Mouse (Mus musculus) cortical plate, adult 2 months (tissue): ENCODE results near the gene Lck. TPM values are rescaled to one million over a fixed set of nuclear protein-coding genes. Genes with fewer than 3 reads are reported as not detected.
A peak's percentile ranks its signal among the peaks of the same experiment; 100 is the strongest.

Experiments
- H3K27ac ChIP-seq: fragments of 200-500 bp; 2 replicates; pipeline ENCODE4 v1.5.1; 2012; ENCODE audit warnings: low read length, control low read depth, inconsistent platforms; ENCODE audit not compliant: insufficient read depth
- H3K4me1 ChIP-seq: fragments of 200-500 bp; 2 replicates; pipeline ENCODE4 v1.6.1; 2011; ENCODE audit warnings: low read length; ENCODE audit not compliant: control insufficient read depth, insufficient read depth
- H3K4me3 ChIP-seq: fragments of 200-500 bp; 2 replicates; pipeline ENCODE4 v1.5.1; 2011; ENCODE audit warnings: mild to moderate bottlenecking, low read length, control low read depth; ENCODE audit not compliant: insufficient read depth
- CTCF ChIP-seq: fragments of 200-500 bp; IDR thresholded peaks from 2 replicates; pipeline ENCODE4 v1.5.1; 2011; ENCODE audit warnings: mild to moderate bottlenecking, control low read depth, low read length; ENCODE audit not compliant: insufficient read depth; ENCODE audit errors: extremely low read depth
- POLR2A ChIP-seq: fragments of 200-500 bp; IDR thresholded peaks from 2 replicates; pipeline ENCODE4 v1.6.1; 2011; ENCODE audit warnings: mild to moderate bottlenecking, low read length, control low read depth; ENCODE audit not compliant: insufficient read depth; ENCODE audit errors: extremely low read depth
- polyA plus RNA-seq: library from polyadenylated mRNA; depleted of rRNA; stranded (reverse); fragments of >200 nt; gene quantifications from 2 replicates; pipeline ENCODE4 v1.2.3, GENCODE M21; 2012; rRNA removed

Gene Lck
- polyA plus RNA-seq, 1 experiment = 2.3 TPM

GRCm38 (mm10) chr4:129502327-129502888 lies 71.0 kb downstream of the Lck start:
- Histone ChIP-seq H3K4me3 (no peak overlapping the region), H3K27ac (no peak overlapping the region), H3K4me1 (no peaks in the 10 kb centered on the region)
- no peak for TF ChIP-seq POLR2A
- no peak for TF ChIP-seq CTCF

- TF ChIP-seq CTCF = no peak
- 0 out of 2 replicates have a peak, but pooled peaks have one; percentile 47 for TF ChIP-seq POLR2A
- peak overlapping the region; percentile 63 for H3K27ac ChIP-seq
- H3K4me1 ChIP-seq = no peaks in the 10 kb centered on the region
- peak overlapping the region; percentile 62 for H3K4me3 ChIP-seq
Measured at GRCm38 (mm10) chr4:129500607-129501566, 72.6 kb downstream of the Lck start.

GRCm38 (mm10) chr4:129500017-129500416 lies 73.4 kb downstream of the Lck start:
- TF ChIP-seq POLR2A (no peak), CTCF (no peak)
- Histone ChIP-seq H3K4me3 (no peak overlapping the region; the same call in 1 of the 2 replicates), H3K27ac (no peak overlapping the region)

DNA sequence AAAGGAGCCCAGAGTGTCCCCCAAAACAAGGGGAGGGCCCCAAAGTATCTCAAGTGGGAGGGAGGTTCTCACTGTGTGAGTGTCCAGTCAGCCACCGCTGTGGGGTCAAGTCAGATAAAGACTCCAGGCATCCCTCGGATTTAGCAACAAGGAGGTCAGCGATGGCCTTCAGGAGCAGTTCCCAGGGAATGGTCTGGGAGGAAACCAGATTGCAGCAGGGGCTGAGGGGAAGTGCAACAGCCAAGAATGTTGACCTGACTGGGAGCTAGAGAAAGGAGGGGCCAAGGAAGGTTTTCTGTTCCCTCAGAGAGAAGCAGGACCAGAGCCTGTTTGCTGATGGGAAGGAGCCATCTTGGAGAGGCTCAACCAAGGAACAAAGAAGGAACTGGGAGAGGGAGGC lies 74.5 kb downstream of the Lck start:
- Histone ChIP-seq H3K4me3 (no peak overlapping the region), H3K4me1 (no peaks in the 10 kb centered on the region), H3K27ac (no peak overlapping the region)
- no peak for TF ChIP-seq CTCF
- no peak for TF ChIP-seq POLR2A

More at GRCm38 (mm10) chr4:129500017-129500416, 73.4 kb downstream of the Lck start:
- H3K4me1 ChIP-seq = no peaks in the 10 kb centered on the region

Other genes starting within 250 kb of the Lck start
- 64.5 and 65.4 TPM in 2 replicates for gene Rbbp4, start 238.3 kb downstream of the Lck start, polyA plus RNA-seq
- gene Zbtb8os, start 237.9 kb downstream of the Lck start, polyA plus RNA-seq = 29.6 and 31.5 TPM in 2 replicates
- 8.8 and 8.9 TPM in 2 replicates for gene Zbtb8a, start 195.5 kb downstream of the Lck start, polyA plus RNA-seq
- gene Zbtb8b, start 132.8 kb downstream of the Lck start, polyA plus RNA-seq = 2.5 and 3.0 TPM in 2 replicates
- gene Bsdc1, start 112.1 kb downstream of the Lck start, polyA plus RNA-seq = 27.9 and 28.3 TPM in 2 replicates
- gene Tssk3, start 82.6 kb downstream of the Lck start, polyA plus RNA-seq = 0.19 and 0.36 TPM in 2 replicates
- gene Fam229a, start 82.5 kb downstream of the Lck start, polyA plus RNA-seq = 0.79 and 0.88 TPM in 2 replicates
- gene Marcksl1, start 60.1 kb downstream of the Lck start, polyA plus RNA-seq = 129 and 134 TPM in 2 replicates
- 55.4 and 61.7 TPM in 2 replicates for gene Hdac1, start 30.9 kb downstream of the Lck start, polyA plus RNA-seq
- 0.98 and 1.2 TPM in 2 replicates for gene Fam167b, start 4.9 kb upstream of the Lck start, polyA plus RNA-seq
- 228 and 229 TPM in 2 replicates for gene Eif3i, start 27.0 kb upstream of the Lck start, polyA plus RNA-seq
- 143 and 148 TPM in 2 replicates for gene Tmem234, start 27.0 kb upstream of the Lck start, polyA plus RNA-seq
- gene Dcdc2b, start 40.6 kb upstream of the Lck start, polyA plus RNA-seq = 11.1 and 11.3 TPM in 2 replicates
- gene Iqcc, start 45.5 kb upstream of the Lck start, polyA plus RNA-seq = 34.9 and 35.4 TPM in 2 replicates
- gene Ccdc28b, start 50.3 kb upstream of the Lck start, polyA plus RNA-seq = 89.1 and 99.2 TPM in 2 replicates
- gene Txlna, start 67.4 kb upstream of the Lck start, polyA plus RNA-seq = 32.2 and 33.4 TPM in 2 replicates
- 50.6 and 52.9 TPM in 2 replicates for gene Kpna6, start 99.1 kb upstream of the Lck start, polyA plus RNA-seq
- gene Tmem39b, start 123.2 kb upstream of the Lck start, polyA plus RNA-seq = 20.2 and 21.1 TPM in 2 replicates
- gene Khdrbs1, start 168.7 kb upstream of the Lck start, polyA plus RNA-seq = 33.4 and 34.2 TPM in 2 replicates
- 83.2 and 87.8 TPM in 2 replicates for gene Ptp4a2, start 237.6 kb upstream of the Lck start, polyA plus RNA-seq